Mouse (Mus musculus) spleen, postnatal 10 days (tissue): ENCODE results near the gene Arhgef26.

Source experiments
- DNase-seq, 2 experiments: peaks; one replicate each; pipeline ENCODE4 v3.0.0; 2021 to 2022; ENCODE audit warnings: low spot score in 2 of 2

Arhgef26 gene

DNA sequence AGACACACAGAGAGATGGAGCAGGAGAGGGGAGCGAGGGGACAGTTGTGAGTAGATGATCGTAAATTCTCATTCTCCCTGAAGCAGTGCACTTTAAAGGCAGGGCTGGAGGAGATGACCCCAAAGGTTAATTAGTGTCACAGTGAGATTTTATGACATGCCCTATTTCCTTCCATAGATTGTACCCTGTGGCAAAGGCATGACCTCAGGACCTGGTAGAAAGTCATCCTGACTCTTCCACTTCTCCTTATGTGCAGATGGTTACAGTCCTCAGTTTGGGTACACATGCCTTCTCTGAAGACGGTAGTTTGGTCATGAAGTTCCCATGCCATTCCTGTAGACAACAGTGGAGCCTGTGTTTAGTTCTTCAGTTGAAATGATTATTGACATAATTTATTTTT is 42.3 kb downstream of the Arhgef26 start:
- DNase-seq: no peak

DNA sequence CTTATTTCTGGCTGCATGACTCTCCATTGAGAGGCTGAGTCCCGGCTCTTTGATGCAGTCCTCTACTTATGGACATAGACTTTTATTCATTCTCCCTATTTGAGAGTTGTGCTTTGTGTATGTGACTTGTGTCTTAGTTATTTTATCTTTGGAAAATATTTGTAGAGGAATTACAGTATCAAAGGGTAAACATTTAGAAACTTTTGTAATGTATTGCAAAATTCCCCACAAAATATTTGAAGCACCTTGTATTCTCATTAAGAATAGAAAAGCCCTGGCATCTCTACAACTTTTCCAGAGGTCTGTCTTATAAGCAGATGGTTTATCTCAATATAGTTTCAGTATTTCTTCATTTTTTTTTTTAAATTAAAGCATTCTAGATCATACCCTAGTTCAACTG is 44.7 kb downstream of the Arhgef26 start:
- no peak for DNase-seq

DNA sequence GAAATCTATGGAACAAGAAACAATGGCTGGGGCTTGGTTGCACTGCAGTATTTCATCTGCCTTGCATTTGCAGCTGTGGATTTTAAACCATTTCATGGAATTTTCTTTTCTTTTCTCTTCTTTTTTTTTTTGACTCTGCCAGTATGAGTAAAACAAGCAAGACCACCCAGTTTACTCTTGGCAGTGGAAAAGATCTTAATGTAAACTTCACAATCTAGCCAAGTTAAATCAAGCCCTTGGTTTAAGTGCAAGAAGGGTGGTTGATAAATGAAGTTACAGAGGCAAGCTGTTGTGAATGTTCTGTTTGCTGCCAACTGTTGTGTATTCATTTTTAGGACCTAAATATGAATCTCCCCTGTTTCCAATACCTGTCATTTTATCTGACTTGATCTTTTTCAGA is 54.5 kb downstream of the Arhgef26 start:
- no peak for DNase-seq

DNA sequence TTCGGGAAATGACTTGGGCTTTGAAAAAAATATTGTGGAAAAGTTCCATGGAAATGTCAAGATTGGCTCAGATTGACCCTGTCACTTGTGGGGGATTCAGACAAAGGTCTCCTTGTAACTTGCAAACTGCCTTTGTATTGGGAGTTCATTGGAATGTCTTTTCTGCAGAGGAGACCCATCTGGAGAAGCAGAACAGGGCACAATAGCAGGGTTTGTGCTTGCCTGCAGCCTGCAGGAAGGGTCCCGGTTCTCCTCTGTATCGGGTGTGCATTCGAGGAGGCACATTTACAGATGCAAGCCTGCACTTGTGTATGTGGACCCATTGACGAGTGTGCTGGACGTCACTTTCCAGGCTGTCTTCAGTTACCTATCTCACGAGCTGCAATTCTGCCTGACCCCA is 56.1 kb downstream of the Arhgef26 start:
- no peak for DNase-seq

DNA sequence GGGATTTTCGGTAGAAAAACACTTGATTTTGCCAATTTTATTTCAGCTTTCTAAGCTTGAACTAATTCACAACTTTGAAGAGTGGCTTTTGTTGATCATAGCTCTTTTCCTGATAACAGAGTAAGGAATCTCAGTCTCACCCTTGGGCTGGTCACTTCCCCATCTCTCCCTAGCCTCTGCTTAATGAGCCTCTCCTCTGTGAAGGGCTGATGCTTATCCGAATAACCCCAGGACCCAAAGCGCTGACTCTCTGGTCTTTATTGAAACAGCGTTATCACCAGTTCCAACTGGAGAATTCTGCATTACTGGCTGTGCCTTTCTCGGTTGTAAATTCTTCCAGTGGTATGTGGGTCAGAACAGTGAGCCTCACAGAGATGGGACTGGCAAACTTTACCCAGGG is 57.2 kb downstream of the Arhgef26 start:
- DNase-seq: no peak

DNA sequence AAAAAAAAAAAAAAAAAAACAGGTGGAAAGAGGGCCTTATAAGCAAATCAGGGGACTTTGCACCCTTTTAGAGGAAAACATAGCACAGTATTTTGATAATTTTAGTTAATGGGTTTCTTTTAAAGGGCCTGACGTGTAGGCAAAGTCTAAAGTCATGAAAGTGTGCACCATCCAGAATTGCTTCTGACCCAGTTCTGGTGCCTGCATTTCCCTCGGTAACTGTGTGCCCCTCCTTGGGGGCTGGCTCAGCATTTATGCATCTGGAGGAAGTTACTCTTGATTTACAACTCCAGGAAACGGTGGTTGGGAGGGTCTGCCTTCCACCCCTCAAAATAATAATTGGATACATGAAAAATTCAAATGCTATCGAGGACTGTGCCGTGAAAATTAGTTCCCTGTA is 58.0 kb downstream of the Arhgef26 start:
- DNase-seq: no peak

DNA sequence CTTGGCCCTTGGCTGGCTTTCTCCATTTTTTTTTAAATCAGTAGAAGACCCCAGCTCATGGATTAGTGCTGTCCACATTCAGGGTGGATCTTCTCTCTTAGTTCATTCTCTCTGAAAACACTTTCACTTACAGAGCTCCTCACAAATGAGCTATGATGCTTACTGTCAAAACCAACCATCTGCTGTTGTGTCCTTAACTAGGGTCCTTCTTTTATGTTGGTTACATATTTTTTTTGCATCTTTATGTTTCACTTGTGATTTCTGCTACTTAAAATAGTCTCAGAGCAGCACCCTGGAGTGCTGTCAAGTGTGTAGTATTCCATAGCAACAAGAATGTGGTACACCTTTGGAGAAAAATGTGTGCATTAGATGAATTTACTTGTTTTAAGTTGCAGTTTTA is 60.0 kb downstream of the Arhgef26 start:
- DNase-seq: no peak

DNA sequence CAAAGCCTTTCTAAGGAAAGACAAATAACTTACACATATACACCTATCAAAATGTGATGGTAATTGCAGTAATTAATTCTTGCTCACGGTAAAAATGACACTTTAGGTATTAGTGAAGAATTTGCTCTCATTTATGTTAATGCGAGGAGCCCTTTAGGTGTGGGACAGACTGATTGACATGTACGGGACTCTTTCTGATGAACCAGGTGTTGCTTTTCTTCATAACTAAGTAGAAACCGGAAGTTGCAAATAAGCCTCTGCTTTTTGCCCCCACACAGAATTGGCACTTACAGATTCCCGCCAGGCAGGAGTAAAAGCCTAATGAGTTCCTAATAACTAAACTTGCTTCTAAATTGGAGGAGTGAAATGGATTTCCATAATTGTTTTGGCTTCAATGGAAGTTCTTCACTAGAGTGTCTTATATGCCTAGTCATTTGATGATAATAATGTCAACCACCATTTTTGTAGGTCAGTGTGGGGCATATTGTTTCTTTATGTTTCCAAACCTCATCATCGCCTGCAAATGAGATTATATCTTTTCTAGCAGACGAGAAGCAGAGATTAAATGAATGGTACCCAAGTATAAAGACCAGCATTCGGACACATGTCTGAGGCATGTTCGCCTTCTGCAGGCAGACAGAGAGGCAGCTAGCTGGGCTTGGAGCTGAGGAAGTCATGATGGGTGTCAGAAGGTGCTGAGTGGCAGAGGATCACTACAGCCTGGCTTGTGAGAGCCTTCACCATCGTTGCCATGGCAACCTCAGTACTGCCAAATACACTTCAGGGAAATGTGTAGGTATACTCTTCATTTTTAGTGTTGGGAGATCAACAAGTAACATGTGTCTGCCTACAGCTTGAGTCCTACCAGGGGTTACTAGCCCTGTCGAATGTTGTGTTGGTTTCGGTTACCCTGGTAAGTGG is 61.9 kb downstream of the Arhgef26 start:
- DNase-seq: no peak

DNA sequence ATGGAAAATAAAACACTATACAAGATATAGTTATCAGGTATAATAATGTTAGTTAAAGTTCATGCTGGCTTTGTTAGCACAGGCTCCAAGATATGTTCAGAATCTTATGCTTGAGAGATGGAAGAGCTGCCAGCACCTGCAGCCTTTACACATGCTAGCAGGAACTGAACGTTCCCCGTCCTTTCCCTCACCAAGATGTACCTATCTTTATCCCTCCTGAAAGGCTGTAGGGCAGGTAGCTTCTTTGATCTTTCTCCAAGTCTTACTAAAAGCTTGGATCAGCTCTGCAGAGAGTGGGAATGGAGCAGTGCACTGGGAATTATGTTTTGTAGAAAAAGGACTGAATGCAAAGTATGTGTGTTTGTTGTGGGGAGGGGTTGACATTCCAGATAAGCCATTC is 64.3 kb downstream of the Arhgef26 start:
- DNase-seq: no peak

DNA sequence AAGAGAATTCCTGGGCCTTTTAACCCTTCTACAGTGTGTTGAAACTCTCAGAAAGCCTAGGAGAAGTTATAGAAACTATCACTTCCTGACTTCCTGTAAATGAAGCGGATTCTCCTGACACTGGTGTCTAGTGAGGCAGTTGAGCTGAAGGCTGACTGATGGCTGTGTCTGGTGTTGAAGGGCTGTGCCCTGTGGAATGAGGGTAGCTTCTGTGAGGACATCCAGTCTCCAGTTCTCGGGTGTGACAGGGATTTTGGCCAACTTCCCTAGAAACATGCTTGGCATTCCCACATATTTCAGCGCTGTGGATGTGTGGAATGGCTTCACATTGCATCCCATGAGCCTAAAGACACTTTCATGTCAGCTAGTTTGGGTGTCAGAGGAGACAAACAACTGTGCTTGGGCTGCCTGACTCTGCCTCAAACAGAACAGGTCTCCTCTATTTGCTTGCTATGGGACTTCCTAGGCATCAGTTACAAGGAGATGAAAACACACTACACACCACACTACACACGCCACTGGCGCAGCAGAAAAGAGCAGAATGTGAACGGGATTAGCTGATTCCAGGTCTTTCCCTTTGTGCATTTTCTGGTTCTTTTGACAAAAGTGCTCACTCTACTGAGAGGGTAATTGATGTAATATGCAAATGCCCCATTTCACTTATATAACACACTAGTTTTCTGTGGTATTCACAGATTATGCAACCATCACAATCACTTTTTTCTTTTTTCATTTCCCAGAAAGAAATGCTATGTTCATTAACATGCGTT is 66.5 kb downstream of the Arhgef26 start:
- DNase-seq: no peak

DNA sequence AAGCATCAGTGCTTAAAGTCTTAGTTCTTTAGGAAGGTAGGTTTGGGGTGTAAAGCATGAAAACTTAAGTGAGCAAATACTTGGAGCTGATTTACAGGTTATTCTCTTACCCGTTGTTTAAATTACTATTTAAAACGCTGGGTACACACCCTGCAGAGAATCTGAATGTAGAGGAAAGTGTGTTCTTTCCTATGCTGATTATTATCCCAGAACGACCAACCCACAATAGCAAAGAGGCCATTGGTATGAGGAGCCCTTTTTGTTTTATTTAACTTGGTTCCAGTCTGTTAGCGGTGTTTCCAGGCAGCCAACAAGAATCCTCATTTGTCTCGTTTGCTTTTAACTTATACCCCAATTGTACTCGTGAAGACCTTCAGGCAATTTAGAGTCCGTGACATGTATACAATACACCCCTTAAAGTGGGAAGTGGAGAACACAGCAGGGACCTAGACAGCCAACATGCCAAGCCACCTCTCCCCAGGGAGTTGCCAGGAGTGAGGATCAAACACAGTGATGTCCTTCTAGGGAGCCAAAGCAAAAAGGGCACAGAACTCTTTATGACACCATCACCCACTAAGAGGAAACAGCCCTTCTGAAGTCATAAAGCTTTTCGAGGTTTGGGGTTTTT is 71.5 kb downstream of the Arhgef26 start:
- DNase-seq: no peak

DNA sequence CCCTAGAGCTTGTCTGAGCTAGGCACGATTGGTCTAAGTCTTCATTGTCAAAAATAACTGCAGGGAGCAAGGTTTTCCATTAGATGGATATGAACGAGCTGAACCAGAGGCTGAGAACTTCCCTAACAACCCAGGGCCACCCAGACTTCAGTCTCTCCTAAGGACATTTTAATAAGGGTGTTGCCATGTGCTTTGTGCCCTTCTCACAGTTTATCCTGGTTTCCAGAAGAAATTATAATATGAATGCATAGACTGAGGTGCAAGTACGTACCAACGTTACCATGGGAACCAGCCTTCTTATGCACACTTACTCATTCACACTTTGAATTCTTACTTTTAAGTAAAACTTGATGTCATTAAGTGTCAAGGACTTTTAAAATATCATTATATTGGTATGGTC is 72.3 kb downstream of the Arhgef26 start:
- no peak for DNase-seq

DNA sequence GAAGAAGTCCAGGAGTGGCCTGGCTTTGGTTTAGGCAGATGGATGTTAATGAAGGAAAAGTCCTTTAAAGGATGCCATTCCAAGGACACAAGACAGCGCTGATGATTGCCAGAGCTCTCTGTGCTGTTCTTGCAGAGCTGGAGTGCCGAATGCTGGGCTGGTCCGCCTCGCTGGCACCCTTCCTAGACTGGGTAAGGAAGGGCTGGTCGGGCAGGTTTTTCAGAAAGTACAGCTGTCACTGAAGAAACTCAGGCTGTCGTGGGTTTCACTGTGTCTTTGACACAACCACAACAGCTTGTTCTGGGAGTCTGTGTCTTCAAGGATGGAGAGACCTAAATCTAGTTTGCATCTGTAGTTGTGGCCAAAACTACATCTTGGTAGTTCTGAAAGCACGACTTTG is 74.6 kb downstream of the Arhgef26 start:
- DNase-seq: no peak

DNA sequence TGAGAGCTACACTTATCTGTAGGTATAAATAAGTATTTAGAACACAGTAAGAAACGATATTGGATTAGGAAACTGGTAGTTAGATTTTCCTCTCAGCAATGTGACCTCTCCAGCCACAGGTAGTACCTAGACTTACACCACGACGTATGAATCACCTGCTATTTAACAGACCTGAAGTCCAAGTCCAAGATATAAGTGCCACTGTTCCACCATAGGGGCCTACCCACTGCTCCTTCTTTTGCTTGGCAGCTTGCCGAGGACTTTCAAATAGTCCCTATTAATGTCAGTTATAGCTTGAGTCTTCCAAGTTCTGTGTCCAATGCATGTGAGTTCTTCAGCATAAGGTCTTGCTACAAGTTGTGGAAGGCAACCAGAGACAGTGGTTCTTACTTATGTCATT is 76.8 kb downstream of the Arhgef26 start:
- no peak for DNase-seq

DNA sequence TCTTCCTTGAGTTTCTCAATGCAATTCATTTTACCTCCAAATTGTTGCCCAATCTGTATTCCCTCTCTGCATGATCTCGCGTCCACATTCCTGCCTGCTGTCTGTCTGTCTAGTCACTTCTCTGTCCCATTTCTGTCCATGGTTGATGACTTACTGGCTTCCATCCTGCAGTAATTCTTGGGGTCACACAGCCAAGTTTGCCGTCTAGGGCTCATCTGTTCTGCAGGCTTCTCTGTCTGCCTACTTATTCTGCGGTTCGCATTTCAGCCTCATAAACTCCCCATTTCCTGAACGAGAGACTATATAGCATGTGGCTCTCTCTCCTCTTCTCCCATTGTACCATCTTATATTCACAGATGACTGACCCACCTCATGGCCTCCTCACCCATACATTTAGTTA is 79.3 kb downstream of the Arhgef26 start:
- DNase-seq: no peak

DNA sequence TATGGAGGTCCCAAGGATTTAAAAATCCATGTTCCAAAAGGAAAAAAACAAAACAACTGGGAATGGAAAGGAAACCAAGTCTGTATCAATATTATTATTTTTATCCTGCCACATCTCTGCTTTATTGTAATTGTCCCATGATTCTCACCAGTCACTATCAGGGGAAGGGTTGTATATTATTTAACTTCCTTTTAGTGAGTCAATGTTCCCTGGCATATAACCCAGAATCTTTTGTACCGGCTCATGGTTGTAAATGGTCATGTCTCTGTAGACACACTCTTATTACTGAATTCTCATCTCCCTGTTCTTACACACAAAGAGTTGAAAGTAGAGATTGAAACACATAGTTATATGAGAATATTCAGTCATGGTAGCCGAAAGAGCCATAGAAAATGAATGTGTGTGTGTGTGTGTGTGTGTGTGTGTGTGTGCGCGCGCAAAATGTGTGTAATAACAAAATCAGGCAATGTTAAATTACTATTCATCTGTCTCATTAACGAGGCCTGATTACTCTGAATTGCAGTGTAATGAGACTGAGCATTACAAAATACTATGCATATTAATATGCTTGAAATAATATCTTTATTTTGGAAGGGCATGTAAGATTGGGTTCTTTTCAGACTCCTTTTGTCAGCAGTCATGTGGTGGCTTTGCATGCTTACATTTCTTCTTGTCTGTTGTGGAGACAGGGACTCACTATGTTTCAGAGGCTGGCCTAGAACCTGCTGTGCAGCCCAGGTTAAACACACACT is 80.4 kb downstream of the Arhgef26 start:
- DNase-seq: no peak

DNA sequence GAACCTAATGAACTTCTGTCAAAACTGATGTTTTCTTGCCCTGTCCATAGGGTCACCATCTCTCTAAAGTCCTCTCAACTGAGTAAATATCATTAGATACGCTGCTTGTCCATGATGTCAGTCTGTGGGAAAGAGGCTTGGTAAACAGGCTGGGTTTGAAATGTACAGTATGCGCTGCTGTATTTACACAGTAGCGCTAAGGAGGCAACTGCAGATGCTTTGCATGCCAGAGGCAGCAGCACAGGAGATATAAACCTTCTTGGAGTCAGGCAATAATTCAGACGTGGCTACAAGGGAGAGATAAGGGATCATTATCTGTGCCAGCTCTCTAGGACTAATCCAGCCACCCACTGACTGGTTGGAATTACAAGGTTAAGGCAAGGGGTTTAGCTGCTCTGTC is 95.5 kb downstream of the Arhgef26 start:
- DNase-seq: no peak

DNA sequence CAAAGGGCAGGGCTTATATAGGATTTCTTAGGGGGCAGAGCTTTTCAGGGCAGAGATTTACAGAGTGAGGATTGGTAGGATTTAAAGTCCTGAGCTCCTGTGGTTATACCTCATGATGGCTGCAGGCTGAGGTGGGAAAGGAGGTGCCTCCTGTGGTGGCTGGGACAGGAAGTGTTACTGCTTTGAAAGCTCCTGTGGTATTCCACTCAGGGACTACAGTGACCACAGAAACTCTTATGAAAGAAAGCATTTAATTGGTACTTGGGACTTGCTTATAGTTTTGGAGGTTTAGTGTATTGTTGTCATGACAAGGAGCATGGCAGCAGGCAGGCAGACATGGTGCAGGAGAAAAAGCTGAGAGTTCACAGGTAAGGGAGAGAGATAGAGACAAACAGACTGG is 97.8 kb downstream of the Arhgef26 start:
- DNase-seq: no peak

DNA sequence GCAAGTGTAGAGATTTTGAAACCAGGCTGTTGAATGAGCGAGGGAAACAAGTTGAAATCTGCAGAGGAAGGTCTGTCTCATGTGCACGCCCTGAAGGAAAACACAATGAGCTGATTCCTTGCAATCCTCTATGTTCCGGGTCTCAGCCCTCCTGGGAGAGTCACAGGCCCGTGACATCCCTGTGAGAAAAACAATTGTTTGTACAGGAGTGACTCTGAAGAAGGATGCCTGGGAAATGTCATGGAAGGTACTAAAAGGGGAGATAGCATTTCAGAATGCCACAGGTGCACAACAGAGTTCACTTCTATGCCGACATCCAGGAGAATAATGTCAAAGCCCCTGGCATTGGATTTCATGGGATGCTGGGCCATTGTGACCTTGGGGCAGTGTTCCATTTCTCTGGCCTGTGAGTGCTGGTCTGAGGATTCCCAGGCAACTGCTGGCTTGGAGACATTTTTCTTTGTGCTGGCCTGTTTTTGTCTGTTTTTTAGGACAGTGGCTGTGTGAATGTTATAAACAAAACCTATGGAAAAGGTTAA is 102.4 kb downstream of the Arhgef26 start:
- no peak for DNase-seq

DNA sequence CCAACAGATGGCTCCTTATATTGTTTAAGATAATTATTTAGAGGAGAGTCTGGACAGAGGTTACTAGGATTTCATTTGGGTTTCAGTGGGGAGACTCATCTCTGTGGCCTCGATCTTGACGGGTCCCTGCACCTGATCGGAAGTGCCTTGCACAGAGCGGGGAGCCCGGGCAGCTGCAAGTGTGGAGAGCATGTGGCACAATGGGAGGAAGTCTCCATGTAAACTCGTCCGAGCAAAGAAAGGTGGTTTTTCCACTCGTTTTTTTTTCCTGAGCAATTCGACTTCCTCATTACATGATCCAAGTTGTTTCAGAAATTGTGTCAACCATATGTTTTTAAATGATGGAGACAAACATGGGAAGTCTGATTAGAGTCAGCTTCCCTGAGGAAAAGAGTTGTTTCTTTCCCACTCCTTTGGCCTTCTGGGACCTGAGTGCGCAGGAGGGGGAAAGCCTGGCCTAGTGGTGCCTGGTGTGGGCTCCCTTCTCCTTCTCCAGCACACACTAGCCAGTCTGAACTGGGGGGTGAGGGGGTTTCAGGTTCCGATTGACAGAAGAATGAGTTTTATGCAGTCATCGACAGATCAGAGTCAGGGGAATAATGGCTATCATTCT is 105.5 kb downstream of the Arhgef26 start:
- DNase-seq: no peak

DNA sequence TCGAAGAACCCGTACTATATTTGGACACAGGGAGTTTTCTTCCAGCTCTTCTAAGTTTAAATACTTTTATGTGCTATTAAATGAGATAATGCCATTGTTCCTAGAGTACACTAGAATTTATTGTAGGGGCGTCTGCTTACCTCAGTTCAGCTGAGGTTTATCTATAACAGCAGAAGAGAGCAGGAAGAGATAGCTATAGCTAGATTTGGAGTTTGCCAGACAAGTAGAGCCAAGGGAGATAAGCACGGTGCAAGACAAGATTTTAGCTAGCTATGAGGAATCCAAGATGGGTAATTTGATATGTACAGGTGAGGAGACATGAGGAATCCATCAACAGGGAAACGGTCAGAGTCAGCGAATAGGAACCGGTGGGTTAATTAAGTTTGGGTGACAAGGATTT is 108.1 kb downstream of the Arhgef26 start:
- DNase-seq: no peak
